Mouse (Mus musculus) kidney, adult 11 months (tissue): Measurements from ENCODE around the gene Kctd13.

ENCODE experiments used
- DNase-seq: peaks from one replicate; pipeline ENCODE4 v3.0.0; 2022

Gene Kctd13

DNA sequence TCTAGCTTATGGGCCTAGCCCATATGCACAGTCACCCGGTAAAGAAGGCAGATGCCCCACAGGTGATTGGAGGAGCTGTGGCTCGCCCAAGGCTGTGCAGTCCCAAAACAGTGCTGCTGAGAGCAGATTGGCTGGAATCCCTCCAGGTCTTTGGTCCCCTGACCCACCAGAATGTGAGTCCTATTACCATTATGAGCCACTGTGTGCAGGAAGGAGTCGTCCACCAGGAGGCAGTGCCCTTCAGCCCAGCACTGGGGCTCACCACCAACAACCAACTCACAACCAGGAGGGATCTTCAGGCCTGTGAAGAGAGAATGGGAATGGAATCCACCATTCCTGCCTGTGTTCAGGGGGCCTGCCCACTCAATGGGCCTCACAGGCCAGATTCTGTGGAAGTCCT lies 17.9 kb downstream of the Kctd13 start:
- DNase-seq, result no peak

DNA sequence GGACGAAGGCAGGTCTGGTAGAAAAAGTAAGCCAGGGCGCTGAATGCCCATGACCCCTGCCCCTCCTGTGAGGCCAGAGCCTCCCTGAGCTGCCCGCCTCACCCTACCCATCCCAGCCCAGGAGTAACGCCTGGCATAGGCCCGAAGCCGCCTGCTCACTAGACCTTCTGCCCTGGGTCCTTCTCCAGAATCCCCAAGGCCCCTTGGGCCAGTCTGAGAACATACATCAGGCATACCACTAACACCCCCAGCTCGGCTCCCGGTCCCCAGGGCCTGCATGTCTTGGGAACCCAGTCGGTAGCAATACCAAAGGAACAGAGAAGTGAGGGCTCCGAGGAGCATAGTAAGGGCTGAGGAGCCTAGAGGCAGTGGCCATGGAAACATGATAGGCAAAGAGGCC lies 19.9 kb downstream of the Kctd13 start:
- DNase-seq, result no peak

DNA sequence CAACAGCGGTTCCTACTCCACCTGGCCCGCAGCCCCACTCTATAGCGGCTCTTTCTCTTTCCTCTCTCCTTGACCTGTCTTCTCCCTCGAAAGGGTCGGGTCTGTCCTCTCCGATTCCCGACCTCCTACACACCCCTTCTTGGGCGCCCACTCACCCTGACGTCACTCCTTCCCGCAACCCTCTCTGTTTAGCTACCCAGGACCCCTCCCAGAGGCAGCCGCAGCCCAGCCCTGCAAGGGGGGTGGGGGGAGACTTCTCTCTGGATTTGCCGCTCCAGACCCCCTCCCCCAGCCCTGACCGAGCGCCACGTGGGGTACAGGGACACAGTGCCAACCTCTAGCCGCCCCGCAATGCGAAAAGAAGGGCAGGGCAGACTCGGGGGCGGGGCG lies 20.7 kb downstream of the Kctd13 start, which contains the start of gene Asphd1:
Asphd1 (minus strand) TSS at position 180 of the 390 bp plus-strand sequence.
- DNase-seq, result no peak

DNA sequence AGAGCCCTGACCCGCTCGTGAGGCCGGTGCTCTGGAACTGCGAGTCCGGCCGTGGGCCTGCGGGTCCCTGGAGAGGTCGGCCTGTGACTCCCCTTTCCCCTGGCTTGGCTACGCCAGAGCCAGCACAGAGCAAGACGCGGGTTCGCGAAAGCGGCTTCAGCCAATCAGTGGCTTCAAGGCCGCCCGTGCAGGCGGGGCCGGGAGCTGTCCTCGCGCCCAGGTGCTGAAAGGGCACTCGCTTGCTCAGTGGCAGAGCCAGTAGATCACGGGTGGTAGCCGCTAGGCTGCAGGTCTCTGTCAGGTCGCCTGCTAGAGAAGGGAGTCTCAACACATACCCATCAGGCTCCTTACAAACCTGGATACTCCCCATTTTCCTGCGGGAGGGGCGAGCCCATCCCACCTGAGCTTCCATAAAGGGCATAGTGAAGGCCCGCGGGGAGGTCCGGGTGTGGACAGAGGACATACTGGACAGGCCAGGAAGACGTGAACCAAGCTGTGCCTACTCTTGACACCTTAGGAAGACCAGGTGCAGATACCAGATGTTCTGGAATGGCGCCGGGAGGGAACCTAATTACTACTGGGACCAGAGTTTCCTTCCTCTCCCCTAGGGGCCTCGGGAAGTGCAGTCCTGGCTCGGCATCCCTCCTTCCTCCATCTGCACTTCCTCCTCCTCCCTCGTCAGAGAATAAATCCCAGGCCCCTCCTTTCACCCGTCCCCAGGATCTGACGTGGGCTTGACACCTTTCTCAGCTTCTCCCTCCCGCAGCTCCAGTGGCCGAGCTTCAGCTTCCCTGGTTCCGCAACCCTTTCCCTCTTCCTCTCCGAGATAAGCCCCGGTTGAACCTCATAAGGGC lies 21.3 kb downstream of the Kctd13 start, which contains the start of gene Sez6l2:
Sez6l2 (plus strand) TSS at position 771 of the 854 bp plus-strand sequence.
- peak; percentile 77 for DNase-seq

DNA sequence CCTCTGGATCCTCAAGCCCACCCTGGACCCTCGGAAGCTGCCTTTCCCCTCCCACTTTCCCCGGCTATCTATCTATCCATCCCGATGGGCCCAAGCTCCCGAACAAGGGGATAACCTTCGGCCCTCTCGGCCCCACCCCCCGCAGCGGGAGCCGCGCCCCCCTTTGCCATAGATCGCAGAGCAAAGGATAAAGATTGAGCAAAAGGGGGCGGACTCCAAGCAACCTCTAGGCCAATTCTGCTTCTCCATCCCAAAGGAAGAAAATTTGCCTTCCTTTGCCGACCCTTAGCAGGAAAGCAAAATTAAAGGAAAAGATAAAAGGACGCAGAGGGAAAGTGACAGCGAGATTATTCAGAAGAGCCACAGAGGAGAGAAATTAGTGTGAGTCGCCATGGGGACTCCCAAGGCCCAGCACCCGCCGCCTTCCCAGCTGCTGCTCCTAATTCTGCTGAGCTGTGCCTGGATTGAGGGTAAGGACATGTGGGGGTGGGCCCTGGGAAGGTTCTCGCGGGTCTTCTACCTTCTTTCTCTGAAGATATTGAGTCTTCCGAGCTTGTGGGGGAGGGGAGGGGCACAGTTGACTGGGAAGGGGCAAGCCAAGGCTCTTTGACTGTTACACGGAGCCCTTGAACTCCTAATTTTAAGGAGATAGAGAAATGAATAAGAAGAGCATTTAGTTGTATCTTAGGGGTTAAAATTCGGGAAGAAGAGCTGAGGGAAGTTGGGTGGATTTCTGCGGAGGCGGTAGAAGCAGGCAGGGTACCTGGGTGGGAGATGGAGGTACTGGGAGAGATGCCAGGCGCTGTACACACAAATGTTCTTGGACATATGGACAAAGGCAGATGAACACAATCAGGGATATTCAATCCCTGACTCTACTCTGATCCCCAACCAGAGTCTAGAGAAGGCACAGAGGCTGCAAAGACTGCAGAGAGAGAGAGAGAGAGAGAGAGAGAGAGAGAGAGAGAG lies 22.3 kb downstream of the Kctd13 start:
- DNase-seq, result no peak

DNA sequence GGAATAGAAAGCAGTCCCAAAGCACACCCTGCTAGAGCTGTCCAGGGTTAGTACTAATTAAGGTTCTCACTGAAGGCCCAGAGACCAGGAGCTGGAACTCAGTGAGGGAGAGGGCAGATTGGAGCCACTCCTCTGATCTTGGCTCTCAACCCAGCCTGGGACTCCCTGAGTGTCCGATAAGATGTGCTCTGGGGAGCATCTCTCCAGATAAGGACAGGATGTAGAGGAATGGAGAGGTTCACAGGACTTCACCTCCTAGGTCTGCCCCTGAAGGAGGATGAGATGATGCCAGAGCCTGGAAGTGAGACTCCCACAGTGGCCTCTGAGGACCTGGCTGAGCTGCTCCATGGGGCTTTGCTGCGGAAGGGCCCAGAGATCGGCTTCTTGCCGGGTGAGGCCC lies 23.1 kb downstream of the Kctd13 start:
- DNase-seq, result no peak

DNA sequence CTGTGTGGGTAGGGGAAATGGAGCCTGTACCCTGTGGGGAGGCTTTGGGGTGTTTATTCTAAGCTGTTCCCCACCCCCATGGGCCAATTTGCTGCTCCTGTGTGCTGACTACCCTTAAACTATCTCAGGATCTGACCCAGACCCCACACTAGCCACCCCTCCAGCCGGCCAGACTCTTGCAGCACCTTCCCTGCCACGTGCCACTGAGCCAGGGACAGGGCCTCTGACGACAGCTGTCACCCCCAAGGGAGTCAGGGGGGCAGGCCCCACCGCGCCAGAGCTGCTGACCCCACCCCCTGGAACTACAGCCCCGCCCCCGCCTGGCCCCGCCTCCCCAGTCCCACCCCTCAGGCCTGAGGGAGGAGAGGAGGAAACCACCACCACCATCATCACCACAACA lies 24.0 kb downstream of the Kctd13 start:
- DNase-seq, result no peak

DNA sequence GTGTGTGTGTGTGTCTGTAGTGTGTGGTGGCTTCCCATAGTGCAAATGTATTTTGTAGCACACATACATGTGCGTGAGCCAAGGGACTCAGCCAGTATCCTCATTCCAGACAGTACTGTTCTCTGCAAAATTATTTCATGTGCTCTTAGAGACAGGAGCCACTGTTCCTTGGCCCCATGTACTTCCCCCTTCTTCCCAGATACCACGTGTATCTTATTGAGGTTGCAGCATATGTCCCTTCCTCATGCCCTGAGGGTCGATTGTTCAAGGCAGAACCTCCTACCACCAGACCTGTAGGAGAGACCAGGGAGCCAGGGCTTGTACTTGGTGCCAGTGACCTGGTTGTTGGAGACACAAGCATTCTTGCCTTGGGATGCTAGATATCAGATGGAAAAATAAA lies 26.4 kb downstream of the Kctd13 start:
- DNase-seq, result no peak

DNA sequence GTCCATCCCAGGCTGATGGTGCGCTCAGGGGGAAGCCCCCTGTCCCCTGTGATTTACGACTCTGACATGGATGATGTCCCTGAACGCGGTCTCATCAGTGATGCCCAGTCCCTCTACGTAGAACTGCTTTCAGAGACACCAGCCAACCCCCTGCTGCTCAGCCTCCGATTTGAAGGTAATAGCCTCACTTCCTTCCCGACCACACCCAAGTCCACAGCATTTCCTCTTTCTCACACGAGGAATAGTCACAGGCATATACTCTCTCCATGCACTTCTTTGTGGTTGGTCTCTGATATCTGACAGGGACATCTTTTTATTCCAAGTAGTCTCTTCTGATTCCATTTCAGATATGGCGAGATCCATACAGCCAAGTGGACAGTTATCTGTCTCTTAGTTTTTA lies 31.1 kb downstream of the Kctd13 start:
- DNase-seq, result no peak

DNA sequence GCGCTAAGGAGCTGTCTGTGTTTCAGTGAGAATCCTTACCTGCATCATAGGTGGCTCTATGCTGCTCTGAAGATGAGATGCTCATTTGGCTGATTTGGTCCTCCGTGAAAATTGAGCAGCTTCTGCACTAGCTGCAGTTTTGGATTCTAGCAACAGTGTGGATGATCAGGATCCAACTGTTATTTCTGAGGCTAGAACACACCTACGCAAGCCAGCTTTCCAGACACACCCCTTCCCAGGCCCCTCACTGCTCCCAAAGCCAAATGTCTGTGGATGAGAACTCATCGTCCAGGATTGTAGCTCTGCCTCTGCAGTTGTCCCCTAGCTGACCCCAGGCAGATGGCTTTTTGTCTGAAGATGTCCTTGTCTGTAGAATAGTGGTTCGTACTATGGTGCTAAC lies 32.4 kb downstream of the Kctd13 start:
- DNase-seq, result no peak

DNA sequence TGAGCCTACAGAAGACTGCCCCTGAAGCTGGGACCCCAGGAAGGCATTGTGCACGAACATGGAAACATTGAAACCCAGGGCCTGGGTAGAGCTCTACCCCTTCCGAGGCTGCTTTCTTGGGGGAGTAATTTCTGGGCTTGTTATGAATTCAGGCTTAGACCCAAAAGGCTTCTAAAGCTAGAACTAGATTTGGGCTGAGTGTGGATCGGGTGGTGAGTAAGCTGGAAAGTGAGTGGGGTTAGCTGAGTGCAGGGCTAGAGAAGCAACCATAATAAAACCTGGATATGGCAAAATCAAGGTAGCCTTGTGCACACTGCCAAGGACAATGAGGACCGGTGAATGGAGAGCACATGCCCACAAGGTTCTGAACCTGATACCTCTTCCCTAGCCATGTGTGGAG lies 33.3 kb downstream of the Kctd13 start:
- DNase-seq, result no peak

DNA sequence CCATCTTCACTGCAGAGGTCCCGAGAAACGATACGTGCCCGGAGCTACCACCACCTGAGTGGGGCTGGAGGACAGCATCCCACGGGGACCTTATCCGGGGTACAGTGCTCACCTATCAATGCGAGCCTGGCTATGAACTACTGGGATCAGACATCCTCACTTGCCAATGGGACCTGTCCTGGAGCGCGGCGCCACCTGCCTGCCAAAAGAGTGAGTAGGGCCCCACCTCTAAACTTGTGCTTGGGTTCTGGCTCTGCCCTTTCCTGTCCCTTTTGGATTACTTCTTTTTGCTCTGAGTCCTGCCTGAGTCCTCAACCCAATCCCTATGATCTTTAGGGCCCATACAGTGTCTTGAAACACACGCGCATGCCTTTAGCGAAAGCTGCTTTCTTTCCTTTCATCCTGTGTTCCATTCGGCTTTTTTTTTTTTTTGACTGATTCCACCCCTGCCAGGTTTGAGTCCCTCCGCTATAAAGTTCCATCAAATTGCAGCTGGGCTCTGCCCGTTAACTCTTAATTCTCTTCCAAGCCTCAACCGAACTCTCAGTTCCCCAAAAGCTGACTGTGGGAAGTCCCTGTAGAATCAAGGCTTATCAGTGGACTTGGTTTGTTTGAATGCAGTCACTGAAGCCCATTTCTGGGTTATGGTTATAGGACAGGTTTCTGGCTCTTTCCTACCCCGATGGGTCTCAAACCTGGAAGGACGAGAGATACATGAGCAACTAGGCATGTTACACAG lies 35.0 kb downstream of the Kctd13 start:
- DNase-seq, result peak; percentile 38

DNA sequence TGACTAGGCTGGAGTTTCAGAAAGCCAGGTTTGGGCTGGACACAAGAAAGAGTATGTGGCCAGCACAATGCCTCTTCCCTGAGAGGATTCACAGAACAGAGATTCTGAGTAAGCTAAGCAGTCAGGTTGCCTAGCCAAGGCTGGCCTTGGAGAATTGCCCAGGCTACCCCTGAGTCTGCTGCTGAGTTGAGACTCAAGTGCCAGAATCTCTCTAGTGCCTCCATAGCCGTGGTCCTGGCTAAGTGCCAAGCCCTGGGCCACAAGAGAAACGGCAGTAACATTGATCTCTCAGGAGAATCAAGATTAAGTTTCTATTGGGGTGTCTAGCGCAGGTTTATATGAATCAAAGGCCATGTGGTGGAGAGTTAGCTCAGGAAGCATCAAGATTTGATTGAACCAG lies 36.9 kb downstream of the Kctd13 start:
- DNase-seq, result no peak

DNA sequence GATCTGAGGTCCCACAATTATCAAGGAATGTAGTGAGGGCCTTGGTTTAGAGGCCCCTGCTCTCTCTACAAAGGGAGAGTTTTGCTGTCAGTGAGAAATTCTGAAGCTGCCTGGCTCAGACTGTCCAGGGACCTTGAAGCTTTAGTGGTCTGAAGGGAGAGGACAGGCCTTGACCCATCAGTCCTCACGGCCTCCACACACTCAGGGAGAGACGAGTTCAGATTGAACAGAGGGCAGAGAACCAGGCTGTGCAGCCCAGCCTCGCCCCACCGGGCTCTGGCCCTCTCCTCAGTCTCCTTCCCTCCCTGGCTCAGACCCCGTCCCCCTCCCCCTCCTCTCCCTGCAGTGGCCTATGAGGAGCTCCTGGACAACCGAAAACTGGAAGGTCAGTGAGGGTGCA lies 38.7 kb downstream of the Kctd13 start:
- DNase-seq, result no peak

DNA sequence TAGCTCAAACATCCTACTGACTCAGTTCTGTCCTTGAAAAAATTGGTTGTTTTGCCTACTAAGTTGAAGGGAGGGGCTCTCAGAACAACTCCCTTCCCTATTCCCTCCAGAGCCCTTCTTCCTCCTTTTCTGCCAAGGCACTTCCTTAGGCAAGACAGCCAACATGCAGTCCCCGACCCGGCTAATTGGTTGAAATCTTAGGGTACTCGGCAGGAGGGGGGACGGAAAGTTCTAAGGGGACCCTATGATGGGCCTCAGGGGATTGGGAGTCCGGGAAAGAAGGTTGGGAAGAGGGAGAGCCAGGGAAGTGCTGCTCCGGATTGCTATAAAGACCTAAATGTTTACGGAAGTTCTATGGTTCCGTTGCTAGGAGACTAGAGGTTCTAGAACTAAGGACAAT lies 46.8 kb downstream of the Kctd13 start:
- DNase-seq, result no peak

DNA sequence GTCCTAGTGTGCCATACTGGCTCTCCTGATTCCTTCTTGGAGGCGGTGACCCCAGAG lies 47.0 kb downstream of the Kctd13 start, which contains the start of gene Cdipt:
Cdipt (plus strand) TSS at position 22 of the 57 bp plus-strand sequence.
- no peak for DNase-seq

DNA sequence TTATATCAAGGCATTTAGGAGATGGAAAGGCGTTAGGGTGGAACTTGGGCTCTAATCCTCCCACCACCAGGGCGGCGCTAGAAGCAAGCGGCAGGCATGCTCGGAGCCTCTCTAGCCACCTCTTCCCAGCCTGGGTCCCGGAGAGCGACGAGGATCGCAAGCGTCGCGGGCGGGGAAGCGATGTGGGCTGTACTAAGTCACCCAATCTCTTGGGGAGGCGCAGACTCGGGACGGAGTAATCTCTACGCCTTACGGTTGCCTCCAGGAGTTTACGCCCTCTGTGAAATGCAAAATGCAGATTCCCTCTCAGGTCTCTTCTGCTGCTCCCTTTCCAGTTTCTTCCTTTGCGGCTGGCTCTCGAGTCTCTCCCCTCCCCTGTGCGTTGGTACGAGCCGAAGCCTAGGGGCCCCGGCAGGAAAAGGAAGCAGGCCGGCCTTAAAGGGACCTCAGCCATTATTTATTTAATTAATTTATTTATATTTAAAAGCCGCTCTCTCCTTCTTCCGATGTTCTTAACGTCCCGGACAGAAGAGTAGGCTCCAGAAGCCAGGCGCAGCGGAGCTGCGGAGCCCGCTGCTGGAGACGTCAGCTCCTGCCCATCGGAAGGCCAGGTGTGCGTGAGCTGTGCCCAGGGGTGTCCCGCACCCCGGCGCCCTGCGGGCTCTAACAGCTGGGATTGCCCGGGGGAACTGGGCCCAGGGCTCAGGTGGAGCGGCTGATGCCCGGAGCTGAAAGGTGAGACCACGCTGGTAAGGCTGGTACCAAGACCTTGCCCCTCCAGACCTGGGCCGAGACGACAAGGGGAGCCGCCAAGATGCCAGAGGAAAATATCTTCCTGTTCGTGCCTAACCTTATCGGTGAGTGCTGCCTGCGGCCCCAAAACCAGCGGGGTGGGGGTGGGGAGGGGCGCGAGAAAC lies 47.5 kb downstream of the Kctd13 start, which contains the start of gene Cdiptos:
Cdiptos (minus strand) TSS at position 149 of the 917 bp plus-strand sequence.
- DNase-seq, result peak; percentile 92

DNA sequence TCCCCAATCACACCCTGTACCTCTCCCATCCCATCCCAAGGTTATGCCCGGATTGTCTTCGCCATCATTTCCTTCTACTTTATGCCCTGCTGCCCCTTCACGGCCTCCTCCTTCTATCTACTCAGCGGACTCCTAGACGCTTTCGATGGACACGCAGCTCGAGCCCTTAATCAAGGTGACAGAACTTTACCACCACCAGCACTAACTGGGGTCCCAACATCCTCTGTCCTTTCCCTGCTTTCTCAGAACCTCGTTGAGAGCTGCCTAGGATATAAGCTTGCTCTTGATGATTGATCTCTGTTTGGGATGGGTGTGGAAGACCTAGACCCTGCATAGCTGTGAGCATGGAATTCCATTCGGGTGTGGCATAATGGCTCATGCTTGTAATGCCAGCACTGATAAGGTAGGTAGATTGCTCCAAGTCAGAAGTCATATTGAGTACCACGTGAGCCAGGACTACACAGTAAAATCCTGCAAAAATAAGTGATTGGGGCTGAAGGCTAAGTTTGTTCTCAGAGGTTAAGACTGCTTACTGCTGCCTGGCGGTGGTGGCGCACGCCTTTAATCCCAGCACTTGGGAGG lies 48.3 kb downstream of the Kctd13 start:
- no peak for DNase-seq

DNA sequence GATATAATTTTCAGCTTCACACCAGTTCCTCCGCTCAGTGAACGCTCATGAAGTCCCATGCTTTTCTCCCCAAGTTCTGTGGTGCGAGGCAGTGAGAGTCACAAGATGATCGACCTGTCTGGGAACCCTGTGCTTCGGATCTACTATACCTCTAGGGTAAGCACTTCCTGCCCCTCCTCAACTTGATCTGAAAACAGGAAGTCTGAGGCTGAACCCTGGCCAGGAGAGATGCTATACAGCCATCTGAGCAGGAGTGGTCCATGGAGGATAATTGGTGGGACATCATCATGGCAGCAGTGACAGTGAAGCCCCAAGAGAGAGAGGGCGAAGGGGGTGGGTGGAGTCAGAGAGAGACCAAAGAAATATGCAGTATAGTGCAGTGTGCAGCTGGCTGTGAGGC lies 50.2 kb downstream of the Kctd13 start:
- no peak for DNase-seq

DNA sequence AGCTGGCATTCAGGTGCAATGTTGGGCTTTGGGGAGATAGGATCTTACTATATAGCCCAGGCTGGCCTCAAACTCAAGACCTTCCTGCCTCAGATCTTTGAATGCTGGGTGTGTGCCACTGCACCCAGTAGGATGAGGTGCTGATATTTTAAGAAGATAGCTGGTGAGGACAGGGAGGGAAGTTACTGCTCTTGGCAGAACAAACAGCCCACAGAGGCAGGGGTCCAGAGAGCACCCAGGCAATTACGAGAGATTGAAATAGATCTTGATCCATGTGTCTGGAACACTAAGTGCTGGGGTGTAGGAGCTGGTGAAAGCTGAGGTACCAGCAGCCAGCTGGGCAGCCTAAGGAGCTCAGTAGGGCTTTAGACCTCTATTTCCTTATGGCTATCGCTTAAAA lies 52.9 kb downstream of the Kctd13 start:
- no peak for DNase-seq

DNA sequence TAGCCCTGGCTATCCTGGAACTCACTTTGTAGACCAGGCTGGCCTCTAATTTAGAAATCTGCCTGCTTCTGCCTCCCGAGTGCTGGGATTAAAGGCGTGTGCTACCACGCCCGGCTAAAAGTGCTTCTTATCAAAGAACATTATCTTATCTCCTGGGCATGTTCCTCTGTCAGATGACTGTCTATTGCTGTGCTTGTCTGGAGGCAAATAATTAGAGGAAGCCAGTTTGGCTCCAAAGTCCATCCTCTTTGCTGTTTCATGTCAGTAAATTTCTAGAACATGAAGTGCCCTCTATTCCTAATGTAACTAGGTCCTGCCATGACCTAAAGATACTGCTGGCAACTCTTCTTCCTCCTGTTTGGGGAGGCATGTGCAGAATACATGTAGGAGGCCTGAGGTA lies 53.4 kb downstream of the Kctd13 start:
- no peak for DNase-seq

DNA sequence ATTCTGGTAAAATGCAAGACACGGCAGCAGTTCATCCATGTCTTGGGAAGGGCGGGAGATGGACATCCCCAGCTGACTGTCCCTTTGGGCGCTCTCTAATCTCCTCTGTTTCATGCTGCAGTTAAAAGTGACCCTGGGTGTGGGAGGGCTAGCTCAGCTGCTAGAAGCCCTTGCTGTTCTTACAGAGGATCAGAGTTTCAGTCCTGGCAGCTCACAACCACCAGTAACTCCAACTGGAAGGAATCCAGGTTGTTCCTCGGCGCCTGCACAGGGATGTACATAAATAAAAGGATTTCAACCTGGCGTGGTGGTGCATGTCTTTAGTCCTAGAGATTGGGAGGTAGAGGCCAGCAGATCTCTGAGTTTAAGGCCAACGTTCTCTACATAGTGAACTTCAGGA lies 54.4 kb downstream of the Kctd13 start:
- DNase-seq, result no peak
